Mouse (Mus musculus) CH12.LX (cell line): Measurements from ENCODE around the gene Doc2g. TPM values are rescaled to one million over a fixed set of nuclear protein-coding genes. Genes with fewer than 3 reads are reported as not detected.

Experiments used
- DNase-seq: peaks from one replicate; pipeline ENCODE4 v3.0.0-alpha.2; 2013; ENCODE audit errors: extremely low read depth
- H3K27ac ChIP-seq: 2 replicates; pipeline ENCODE4 v1.5.1; 2012; ENCODE audit warnings: low read depth, mild to moderate bottlenecking, control low read depth, moderate library complexity; ENCODE audit not compliant: insufficient read depth
- H3K27me3 ChIP-seq: replicated peaks from 2 replicates; pipeline ENCODE3; 2012; ENCODE audit warnings: inconsistent platforms
- H3K36me3 ChIP-seq, 2 experiments: replicated peaks in 1 of 2; 2 replicates each; pipeline versions ENCODE3 to v1.6.1; 2012; ENCODE audit warnings: inconsistent platforms in 1 of 2, low read length in 1 of 2, mild to moderate bottlenecking in 1 of 2, mixed read lengths in 1 of 2, moderate library complexity in 1 of 2; ENCODE audit not compliant: control insufficient read depth in 1 of 2, insufficient read depth in 1 of 2
- H3K4me1 ChIP-seq, 2 experiments: 2 replicates each; pipeline ENCODE4 v1.6.1; 2012; ENCODE audit warnings: inconsistent platforms in 1 of 2, moderate library complexity in 1 of 2; ENCODE audit not compliant: insufficient read depth in 2 of 2, control insufficient read depth in 1 of 2
- H3K4me2 ChIP-seq: 2 replicates; pipeline ENCODE4 v1.6.1; 2012; ENCODE audit warnings: low read depth, mild to moderate bottlenecking, control low read depth; ENCODE audit not compliant: poor library complexity, insufficient read depth, severe bottlenecking
- H3K4me3 ChIP-seq, 3 experiments: fragments of 150-350 bp in 1 of 3; sonication (generic) in 1 of 3; replicated peaks in 1 of 3; 2 replicates each; pipeline versions ENCODE3 to v1.5.1; 2011 to 2012; ENCODE audit warnings: low read depth in 2 of 3, low read length in 2 of 3, mild to moderate bottlenecking in 2 of 3, moderate library complexity in 2 of 3, control low read depth in 1 of 3, improper control_type of control experiment in 1 of 3, inconsistent platforms in 1 of 3, mixed read lengths in 1 of 3; ENCODE audit not compliant: poor library complexity in 1 of 3
- H3K79me2 ChIP-seq: replicated peaks from 2 replicates; pipeline ENCODE4 v1.6.1; 2012; ENCODE audit warnings: mild to moderate bottlenecking, moderate library complexity; ENCODE audit not compliant: control insufficient read depth, poor library complexity, insufficient read depth, severe bottlenecking; ENCODE audit errors: extremely low read depth
- H3K9ac ChIP-seq: 2 replicates; pipeline ENCODE4 v1.6.1; 2012; ENCODE audit warnings: low read depth, mild to moderate bottlenecking, control low read depth, moderate library complexity; ENCODE audit not compliant: insufficient read depth
- H3K9me3 ChIP-seq: replicated peaks from 2 replicates; pipeline ENCODE3; 2012; ENCODE audit warnings: low read length, inconsistent platforms, mixed read lengths
- BHLHE40 ChIP-seq: IDR thresholded peaks from 2 replicates; pipeline ENCODE4 v1.6.1; 2011; ENCODE audit warnings: mild to moderate bottlenecking, low read depth, low read length, improper control_type of control experiment
- CHD1 ChIP-seq: IDR thresholded peaks from 2 replicates; pipeline ENCODE4 v1.6.1; 2012; ENCODE audit warnings: low read depth, low read length, improper control_type of control experiment, inconsistent platforms
- CHD2 ChIP-seq: IDR thresholded peaks from 2 replicates; pipeline ENCODE4 v1.6.1; 2011; ENCODE audit warnings: low read length, improper control_type of control experiment
- CTCF ChIP-seq, 2 experiments: IDR thresholded peaks in 1 of 2; conservative IDR thresholded peaks in 1 of 2; 2 replicates each; pipeline ENCODE4 v1.5.1; 2011 to 2012; ENCODE audit warnings: low read depth in 2 of 2, low read length in 2 of 2, improper control_type of control experiment in 1 of 2, inconsistent platforms in 1 of 2, mild to moderate bottlenecking in 1 of 2, moderate library complexity in 1 of 2
- E2F4 ChIP-seq: IDR thresholded peaks from 2 replicates; pipeline ENCODE4 v1.6.1; 2011; ENCODE audit warnings: low read depth, low read length, improper control_type of control experiment; ENCODE audit not compliant: insufficient replicate concordance
- ELF1 ChIP-seq: IDR thresholded peaks from 2 replicates; pipeline ENCODE4 v1.6.1; 2014; ENCODE audit warnings: low read depth, mild to moderate bottlenecking, inconsistent platforms, low read length, improper control_type of control experiment
- ETS1 ChIP-seq: conservative IDR thresholded peaks from 2 replicates; pipeline ENCODE4 v1.6.1; 2012; ENCODE audit warnings: low read depth, mild to moderate bottlenecking, inconsistent platforms, low read length, improper control_type of control experiment, moderate library complexity
- GABPA ChIP-seq: IDR thresholded peaks from 2 replicates; pipeline ENCODE4 v1.6.1; 2012; ENCODE audit warnings: low read depth, low read length, improper control_type of control experiment, inconsistent platforms; ENCODE audit not compliant: insufficient replicate concordance
- HCFC1 ChIP-seq: IDR thresholded peaks from 2 replicates; pipeline ENCODE4 v1.6.1; 2012; ENCODE audit warnings: low read depth, mild to moderate bottlenecking, inconsistent platforms, low read length, improper control_type of control experiment
- IRF4 ChIP-seq: IDR thresholded peaks from 2 replicates; pipeline ENCODE4 v1.6.1; 2014; ENCODE audit warnings: low read depth, mild to moderate bottlenecking, inconsistent platforms, low read length, improper control_type of control experiment
- JUN ChIP-seq: IDR thresholded peaks from 2 replicates; pipeline ENCODE4 v1.6.1; 2011; ENCODE audit warnings: low read depth, mild to moderate bottlenecking, low read length, improper control_type of control experiment, moderate library complexity; ENCODE audit not compliant: insufficient read depth
- JUND ChIP-seq: conservative IDR thresholded peaks from 2 replicates; pipeline ENCODE4 v1.6.1; 2011; ENCODE audit warnings: low read depth, low read length, improper control_type of control experiment
- KAT2A ChIP-seq: IDR thresholded peaks from 2 replicates; pipeline ENCODE4 v1.6.1; 2012; ENCODE audit warnings: low read length, improper control_type of control experiment, inconsistent platforms; ENCODE audit not compliant: insufficient replicate concordance
- MAFK ChIP-seq: IDR thresholded peaks from 2 replicates; pipeline ENCODE4 v1.6.1; 2011; ENCODE audit warnings: low read length, improper control_type of control experiment; ENCODE audit not compliant: insufficient replicate concordance
- MAX ChIP-seq: IDR thresholded peaks from 2 replicates; pipeline ENCODE4 v1.6.1; 2011; ENCODE audit warnings: low read length, improper control_type of control experiment
- MAZ ChIP-seq: IDR thresholded peaks from 2 replicates; pipeline ENCODE4 v1.6.1; 2012; ENCODE audit warnings: low read depth, mild to moderate bottlenecking, inconsistent platforms, low read length, improper control_type of control experiment, moderate library complexity
- MXI1 ChIP-seq: IDR thresholded peaks from 2 replicates; pipeline ENCODE4 v1.6.1; 2011; ENCODE audit warnings: mild to moderate bottlenecking, low read depth, low read length, improper control_type of control experiment
- MYC ChIP-seq: IDR thresholded peaks from 2 replicates; pipeline ENCODE4 v1.6.1; 2011; ENCODE audit warnings: low read depth, mild to moderate bottlenecking, improper control_type of control experiment, low read length
- NELFE ChIP-seq: IDR thresholded peaks from 2 replicates; pipeline ENCODE4 v1.6.1; 2011; ENCODE audit warnings: low read depth, low read length, improper control_type of control experiment
- NRF1 ChIP-seq: IDR thresholded peaks from 2 replicates; pipeline ENCODE4 v1.6.1; 2014; ENCODE audit warnings: low read depth, mild to moderate bottlenecking, inconsistent platforms, low read length, improper control_type of control experiment, moderate library complexity
- PAX5 ChIP-seq: IDR thresholded peaks from 2 replicates; pipeline ENCODE4 v1.6.1; 2012; ENCODE audit warnings: low read length, inconsistent platforms, mixed read lengths
- RAD21 ChIP-seq: IDR thresholded peaks from 2 replicates; pipeline ENCODE4 v1.6.1; 2011; ENCODE audit warnings: low read depth, mild to moderate bottlenecking, low read length, improper control_type of control experiment, moderate library complexity
- RCOR1 ChIP-seq: conservative IDR thresholded peaks from 2 replicates; pipeline ENCODE4 v1.6.1; 2012; ENCODE audit warnings: low read depth, mild to moderate bottlenecking, inconsistent platforms, low read length, improper control_type of control experiment
- SIN3A ChIP-seq: IDR thresholded peaks from 2 replicates; pipeline ENCODE4 v1.6.1; 2012; ENCODE audit warnings: low read length, improper control_type of control experiment, inconsistent platforms
- SMC3 ChIP-seq: IDR thresholded peaks from 2 replicates; pipeline ENCODE4 v1.6.1; 2011; ENCODE audit warnings: low read depth, low read length, improper control_type of control experiment
- TBP ChIP-seq: conservative IDR thresholded peaks from 2 replicates; pipeline ENCODE4 v1.6.1; 2011; ENCODE audit warnings: low read depth, low read length, improper control_type of control experiment
- USF2 ChIP-seq: conservative IDR thresholded peaks from 2 replicates; pipeline ENCODE4 v1.6.1; 2011; ENCODE audit warnings: low read depth, low read length, improper control_type of control experiment
- ZC3H11A ChIP-seq: IDR thresholded peaks from 2 replicates; pipeline ENCODE4 v1.6.1; 2012; ENCODE audit warnings: low read depth, mild to moderate bottlenecking, inconsistent platforms, low read length, improper control_type of control experiment
- ZNF384 ChIP-seq: IDR thresholded peaks from 2 replicates; pipeline ENCODE4 v1.6.1; 2012; ENCODE audit warnings: low read depth, low read length, improper control_type of control experiment, inconsistent platforms
- dilution Hi-C: fragments of 300-500 bp; cut with MboI; formaldehyde crosslinking; loops from 2 replicates; pipeline ENCODE4 v1.14.3; 2020; ENCODE audit warnings: low sequenced_read_pairs; ENCODE audit not compliant: extremely low pct_unique_long_range_greater_than_20kb, extremely low pct_ligation_motif_present
- in situ Hi-C: fragments of 300-500 bp; cut with MboI; formaldehyde crosslinking; loops from 3 replicates; pipeline ENCODE4 v1.14.3; 2019; ENCODE audit warnings: low sequenced_read_pairs, low pct_ligation_motif_present, low pct_unique_long_range_greater_than_20kb, mixed read lengths
- polyA plus RNA-seq: library from polyadenylated mRNA; unstranded; fragments of >175 nt; gene quantifications from 2 replicates; pipeline ENCODE4 v1.2.1, GENCODE M21; 2012; ENCODE audit warnings: low read depth; ENCODE audit not compliant: insufficient read length
- total RNA-seq, 2 experiments: library from RNA; depleted of rRNA; stranded (reverse); fragments of 300-350 nt in 1 of 2; fragments of >200 nt in 1 of 2; gene quantifications; 2 replicates each; pipeline ENCODE4 v1.2.3; 2012 to 2014

Doc2g gene
- total and polyA plus RNA-seq, 3 experiments: 2.1 to 6.4 (median 5.2) TPM

GRCm38 (mm10) chr19:4000119-4000900 lies 2.8 kb upstream of the Doc2g start, which contains the start of the genes Nudt8 and Gm49405 (continued):
- TF ChIP-seq E2F4 (no peak), USF2 (no peak), MAX (peak; percentile 51; the same call in 1 of the 2 replicates), CHD2 (no peak), CTCF (conservative IDR thresholded peaks at IDR 0.05 in 1 of 2, IDR thresholded peaks at IDR 0.05 in 1 of 2; ENCODE audit: low read depth in 2 of 2, low read length in 2 of 2) (peak; percentile 44 to 83; a peak in 3 of 4 replicates), HCFC1 (peak; percentile 68), PAX5 (no peak), NRF1 (peak; percentile 88), ELF1 (peak; percentile 66), MYC (peak; percentile 79), MAZ (peak; percentile 39; the same call in 1 of the 2 replicates)

GRCm38 (mm10) chr19:4000949-4001525 lies 2.1 kb upstream of the Doc2g start:
- peak overlapping the region; percentile 57 for H3K9ac ChIP-seq

DNA sequence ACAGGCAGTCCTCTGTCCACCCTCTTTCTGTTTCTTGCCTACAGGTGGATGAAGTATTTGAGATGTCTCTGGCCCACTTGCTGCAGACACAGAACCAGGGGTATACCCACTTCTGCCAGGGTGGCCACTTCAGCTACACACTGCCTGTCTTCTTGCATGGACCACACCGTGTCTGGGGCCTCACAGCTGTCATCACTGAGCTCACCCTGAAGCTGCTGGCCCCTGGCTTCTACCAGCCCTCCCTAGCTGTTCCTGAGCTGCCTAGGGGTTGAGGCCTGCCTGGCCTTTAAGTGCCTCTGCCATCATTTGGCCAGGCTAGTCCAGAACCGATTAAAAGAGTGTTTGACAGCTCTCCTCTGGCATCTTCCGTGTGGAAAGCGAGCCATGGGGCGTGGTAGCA lies 1.4 kb upstream of the Doc2g start:
- no peak for DNase-seq
- Histone ChIP-seq H3K79me2 (no peaks in the 10 kb centered on the region), H3K4me3 (no peak overlapping the region), H3K27me3 (peaks cover 4% of the 10 kb centered on the region), H3K36me3 (peaks cover 19 to 48% of the 10 kb centered on the region in 2 experiments), H3K9ac (no peak overlapping the region), H3K27ac (no peak overlapping the region), H3K4me2 (no peak overlapping the region), H3K4me1 (peaks cover 11 to 23% of the 10 kb centered on the region in 2 experiments), H3K9me3 (no peaks in the 10 kb centered on the region)
- in situ Hi-C loops: no loop called here
- dilution Hi-C loops: no loop called here
- TF ChIP-seq NELFE (no peak), KAT2A (no peak), USF2 (no peak), JUN (no peak), CHD1 (no peak), PAX5 (no peak), CHD2 (no peak), ELF1 (no peak), MAZ (no peak), BHLHE40 (no peak), SIN3A (no peak), GABPA (no peak), MAFK (no peak), ZNF384 (no peak), IRF4 (no peak), RAD21 (no peak), TBP (no peak)
- TF ChIP-seq, all 38 proteins: peak for 0

More at GRCm38 (mm10) chr19:4000949-4001525, 2.1 kb upstream of the Doc2g start:
- peaks cover 11 to 23% of the 10 kb centered on the region in 2 experiments for H3K4me1 ChIP-seq
- in situ Hi-C loops (no loop called here), dilution Hi-C loops (no loop called here)
- peak overlapping the region; percentile 48 for H3K4me2 ChIP-seq
- H3K27me3 ChIP-seq: peaks cover 9% of the 10 kb centered on the region
- H3K79me2 ChIP-seq: no peaks in the 10 kb centered on the region
- no peaks in the 10 kb centered on the region for H3K9me3 ChIP-seq
- H3K27ac ChIP-seq: no peak overlapping the region
- DNase-seq: no peak
- H3K4me3 ChIP-seq: peak overlapping the region; percentile 75 to 84 (median 83)
- TF ChIP-seq ELF1 (no peak), USF2 (no peak), JUN (no peak), JUND (no peak), ZC3H11A (no peak), NELFE (no peak), NRF1 (no peak), ETS1 (no peak), SIN3A (no peak), RCOR1 (no peak), SMC3 (no peak), MXI1 (no peak), E2F4 (no peak), CHD2 (no peak), MYC (no peak), MAZ (no peak)
- peaks cover 12 to 40% of the 10 kb centered on the region in 2 experiments for H3K36me3 ChIP-seq
